Mouse (Mus musculus): ENCODE measurements at regions not wholly inside any gene's neighbourhood (a gene's known extent, or its start where the extent isn't known, plus 50 kb on each side); places are given as distances from the start of the nearest gene placed in this dataset.

DNA sequence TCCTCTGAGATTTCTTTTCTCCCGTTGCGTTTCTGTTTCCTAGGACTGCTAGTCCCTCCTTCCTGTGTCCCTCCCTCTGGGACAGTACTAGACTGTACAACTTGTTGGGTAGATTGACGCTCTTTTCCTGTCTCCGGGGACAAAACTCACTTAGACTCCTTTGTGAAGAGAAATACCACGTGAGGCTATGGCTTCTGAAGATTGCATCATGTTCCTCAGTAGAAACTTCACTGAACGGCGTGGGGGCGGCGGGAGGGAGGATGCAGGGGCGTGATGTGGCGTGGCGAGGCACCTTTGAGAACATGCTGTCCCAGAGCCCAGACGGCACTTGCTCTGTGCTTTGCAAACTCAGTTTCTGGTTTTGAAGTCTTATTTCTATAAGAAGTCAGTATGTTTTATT is 78.5 kb downstream of the Spata18 start:
- peak; percentile 37 for DNase-seq

DNA sequence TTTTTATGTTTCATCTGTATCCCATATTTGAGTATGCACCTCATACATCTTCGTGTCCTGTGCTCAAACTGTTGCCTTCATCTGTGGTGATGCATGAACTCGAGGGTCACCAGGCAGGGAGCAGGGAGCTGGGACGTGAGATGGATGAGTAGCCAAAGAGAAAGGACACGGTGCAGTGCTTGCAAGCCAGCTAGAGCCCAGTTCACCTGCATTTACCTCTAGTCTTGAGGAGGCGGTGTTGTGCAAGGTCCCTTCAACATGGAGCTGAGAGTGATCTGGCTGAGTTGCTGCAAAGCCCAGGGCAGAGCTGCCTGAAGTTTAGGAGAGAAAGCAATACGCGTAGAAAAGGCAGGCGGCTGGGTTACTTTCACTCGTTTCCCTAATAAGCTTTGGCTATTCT is 80.2 kb downstream of the Spata18 start:
- no peak for DNase-seq

DNA sequence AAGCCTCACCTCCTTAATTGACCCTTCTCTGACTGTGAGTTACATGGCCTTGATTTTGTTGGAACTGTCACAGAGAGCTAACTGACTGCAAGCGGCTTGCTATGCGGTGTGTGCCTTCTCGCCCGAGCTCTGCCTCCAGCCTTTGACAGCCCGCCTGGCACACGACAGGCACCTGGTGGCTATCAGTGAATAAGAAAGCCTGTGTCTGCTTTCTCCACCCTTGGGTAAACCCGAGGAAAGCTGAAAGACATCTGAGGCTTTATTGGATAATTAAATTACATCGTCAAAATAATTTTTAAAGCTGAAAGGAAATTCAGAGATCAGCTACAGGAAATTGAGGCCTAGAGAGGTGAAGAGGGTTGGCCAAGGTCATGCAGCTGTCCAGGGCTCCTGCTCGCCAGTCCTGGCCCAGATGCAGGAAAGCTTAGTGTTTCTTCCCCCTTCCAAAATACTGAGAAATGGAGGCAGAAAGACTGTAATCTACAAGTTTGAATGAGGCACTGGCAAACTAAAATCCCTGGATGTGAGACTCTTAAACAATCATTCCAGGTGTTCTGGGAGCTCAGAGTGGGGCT is 80.9 kb downstream of the Spata18 start:
- DNase-seq, result no peak

GRCm38 (mm10) chr5:73740766-73741165 is 89.6 kb downstream of the Spata18 start:
- no peak for DNase-seq

- DNase-seq, result no peak
Measured at GRCm38 (mm10) chr5:73741441-73741840, 90.3 kb downstream of the Spata18 start.

GRCm38 (mm10) chr5:73743953-73744352 is 92.8 kb downstream of the Spata18 start:
- no peak for DNase-seq

- no peak for DNase-seq
Measured at GRCm38 (mm10) chr5:73749791-73750190, 98.6 kb downstream of the Spata18 start.

DNA sequence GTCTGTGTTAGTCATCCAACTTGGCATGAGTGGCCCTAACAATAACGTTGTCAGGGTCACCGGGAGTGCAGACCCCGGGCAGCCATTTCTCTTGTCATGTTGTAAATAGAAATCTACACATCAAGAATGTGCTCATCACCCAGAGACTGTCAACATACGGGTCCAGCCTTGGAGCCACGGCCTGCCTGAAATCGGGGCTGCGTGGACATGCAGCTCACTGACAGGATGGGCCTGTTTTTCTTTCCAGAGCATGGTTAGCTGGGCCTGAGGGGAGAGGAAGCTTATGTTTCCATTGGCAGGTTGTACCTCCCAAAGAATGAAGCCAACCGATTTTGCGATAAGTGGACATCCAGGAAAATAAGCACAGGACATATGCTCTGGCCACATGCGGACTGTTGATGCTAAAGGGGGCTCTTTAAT is 101.1 kb downstream of the Spata18 start:
- peak; percentile 23 for DNase-seq

DNA sequence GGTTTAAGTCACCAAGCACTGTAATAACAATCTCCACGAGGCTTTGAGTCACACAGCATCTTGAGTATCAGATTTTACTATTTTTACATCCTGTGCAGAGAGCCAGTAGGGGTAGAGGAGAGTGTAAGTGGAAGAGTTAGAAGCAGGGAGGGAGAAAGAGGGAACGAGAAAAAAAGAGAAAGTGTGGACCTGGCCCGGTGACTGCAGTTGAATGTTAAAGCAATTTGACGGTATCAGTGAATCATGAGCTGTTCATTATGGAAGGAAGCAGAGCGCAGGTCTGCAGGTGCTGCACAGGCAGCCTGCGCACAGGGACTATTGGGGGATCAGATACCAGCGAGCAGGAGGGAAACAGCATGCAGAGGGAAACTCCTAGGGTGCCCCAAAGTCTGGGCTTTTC is 102.6 kb downstream of the Spata18 start:
- DNase-seq, result no peak

DNA sequence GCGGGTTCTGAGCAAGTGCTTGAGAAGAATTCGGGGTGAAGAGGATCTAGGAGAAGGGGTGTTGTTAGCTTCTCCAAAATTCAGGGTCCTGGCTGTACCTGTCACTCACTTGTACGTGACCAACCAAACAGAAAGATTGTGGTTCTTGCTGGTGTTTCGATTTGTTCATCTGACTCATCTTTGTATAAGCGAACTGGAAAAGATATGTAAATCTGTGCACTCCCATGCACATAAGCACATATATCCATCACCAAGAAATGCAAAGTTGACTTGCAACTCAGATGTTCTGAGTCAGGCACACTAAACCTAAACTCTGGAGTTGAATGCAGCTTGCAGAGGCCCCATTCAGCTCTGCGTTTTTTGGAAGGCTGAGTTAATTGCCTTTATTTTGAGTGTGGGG is 107.4 kb downstream of the Spata18 start:
- no peak for DNase-seq

DNA sequence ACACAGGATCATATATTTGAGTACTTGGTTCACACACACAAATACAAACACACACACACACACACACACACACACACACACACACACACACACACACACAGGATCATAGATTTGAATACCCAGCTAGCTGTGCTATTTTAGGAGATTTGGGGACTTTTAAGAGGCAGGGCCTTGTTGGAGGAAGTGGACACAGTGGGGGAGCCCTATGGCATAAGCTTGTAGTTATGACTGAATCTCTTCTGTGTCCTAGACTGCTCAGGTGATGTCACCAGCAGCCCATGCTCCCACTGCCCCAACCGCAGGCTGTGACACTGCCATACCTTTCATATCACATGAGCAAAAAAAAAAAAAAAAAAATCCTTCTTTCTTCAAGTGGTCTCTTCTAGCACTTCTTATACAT is 110.1 kb downstream of the Spata18 start:
- no peak for DNase-seq

- DNase-seq, result peak; percentile 72
Measured at GRCm38 (mm10) chr5:73761709-73762108, 110.5 kb downstream of the Spata18 start.

GRCm38 (mm10) chr5:73764226-73764625 is 113.0 kb downstream of the Spata18 start:
- no peak for DNase-seq

- no peak for DNase-seq
Measured at GRCm38 (mm10) chr5:73765466-73765865, 114.3 kb downstream of the Spata18 start.

DNA sequence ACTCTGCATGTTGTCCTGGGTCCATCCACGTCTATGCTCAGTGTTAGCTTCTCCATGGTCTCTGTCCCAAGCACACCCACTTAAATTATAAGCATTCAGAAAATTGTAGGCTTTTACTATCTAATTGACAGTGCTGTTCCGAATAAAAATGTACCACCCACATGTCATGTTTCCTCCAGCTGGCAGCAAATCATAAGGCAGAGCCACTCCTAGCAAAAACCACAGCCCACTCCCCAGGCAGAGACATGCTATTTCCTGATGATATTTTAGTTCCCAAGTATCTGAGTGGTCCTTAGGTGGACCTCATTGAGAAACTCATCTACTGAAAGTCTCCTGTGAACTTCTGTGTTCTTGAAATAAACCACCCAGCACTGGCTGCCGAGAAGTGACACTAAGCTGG is 117.1 kb downstream of the Spata18 start:
- DNase-seq, result no peak

DNA sequence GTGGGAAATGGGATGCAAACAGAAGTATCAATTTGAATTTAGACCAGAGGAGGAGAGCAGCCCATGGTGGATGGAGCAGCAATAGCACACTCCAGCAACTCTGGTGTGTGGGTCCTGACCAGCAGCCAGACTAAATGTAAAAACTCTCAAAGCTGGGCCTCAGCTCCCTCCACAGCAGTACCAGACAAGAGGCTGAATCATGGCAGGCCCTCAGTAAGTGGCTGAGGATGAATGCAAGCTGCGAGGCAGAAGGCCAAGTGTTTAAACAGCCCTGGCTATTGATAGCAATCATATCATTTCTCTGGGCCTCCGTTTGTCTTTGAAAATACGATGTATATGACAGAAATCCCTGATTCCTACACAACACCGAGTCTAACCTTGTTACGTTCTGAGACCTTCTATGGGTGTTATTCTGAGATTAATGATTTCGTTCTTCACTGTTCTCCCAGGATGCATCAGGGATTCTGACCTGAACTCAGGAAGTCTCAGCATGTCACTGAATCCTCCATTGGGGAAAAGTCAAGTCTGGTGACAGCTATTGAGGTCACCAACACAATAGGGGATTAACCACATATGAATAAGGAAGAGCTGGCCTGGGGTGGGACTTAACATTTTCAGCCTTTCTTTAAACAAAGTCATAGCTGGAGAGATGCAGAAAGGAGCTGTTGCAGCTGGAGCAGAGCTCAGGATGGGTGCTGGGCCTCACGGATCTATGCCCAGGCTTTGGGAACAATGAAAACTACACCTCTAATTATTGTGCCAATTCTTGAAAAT is 124.8 kb downstream of the Spata18 start:
- DNase-seq, result no peak

- peak; percentile 68 for DNase-seq
Measured at GRCm38 (mm10) chr5:73777282-73777921, 126.2 kb downstream of the Spata18 start.

- DNase-seq, result no peak
Measured at GRCm38 (mm10) chr5:73781190-73781940, 130.2 kb downstream of the Spata18 start.

DNA sequence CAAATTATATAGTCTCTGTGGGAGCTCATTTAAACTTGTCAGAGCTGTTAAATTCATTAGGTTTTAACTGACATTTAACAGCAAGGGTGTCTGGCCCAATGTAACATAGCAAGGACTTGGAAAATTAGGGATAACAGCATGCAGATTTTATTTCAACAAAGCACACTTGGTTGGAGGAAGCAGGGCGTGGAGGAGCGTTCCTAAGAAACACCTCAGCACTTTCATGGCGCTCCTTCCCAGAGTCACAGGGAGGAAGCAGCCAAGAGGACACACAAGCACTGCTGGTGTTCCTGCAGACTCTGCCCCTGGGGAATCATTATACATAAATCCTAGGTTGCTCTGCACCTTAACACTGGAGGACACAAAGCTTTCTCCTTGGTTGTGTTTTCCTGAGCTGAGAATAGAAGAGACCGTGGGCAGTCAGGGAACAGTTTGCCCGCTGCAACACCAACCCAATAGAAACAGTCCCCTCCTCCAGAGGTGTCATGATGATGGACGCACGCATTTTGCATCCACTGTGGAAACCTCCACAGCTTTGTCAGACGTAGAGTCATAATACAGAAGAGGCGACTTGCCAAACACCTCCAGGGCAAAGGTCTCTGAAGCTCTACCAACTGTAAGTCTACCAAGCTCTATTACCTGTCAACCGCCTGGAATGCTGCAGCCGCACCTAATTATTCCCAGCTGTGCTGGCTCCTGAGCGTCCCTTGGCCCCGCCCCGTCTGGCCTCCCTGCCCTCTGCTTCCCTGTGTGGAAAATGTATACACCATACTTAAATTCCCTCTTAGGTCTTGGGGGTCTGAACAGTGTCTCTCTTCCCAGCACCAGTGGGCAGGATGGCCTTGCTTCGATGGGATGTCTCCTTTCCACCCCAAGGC is 131.3 kb downstream of the Spata18 start:
- no peak for DNase-seq

- DNase-seq, result no peak
Measured at GRCm38 (mm10) chr5:73787275-73787674, 136.1 kb downstream of the Spata18 start.

DNA sequence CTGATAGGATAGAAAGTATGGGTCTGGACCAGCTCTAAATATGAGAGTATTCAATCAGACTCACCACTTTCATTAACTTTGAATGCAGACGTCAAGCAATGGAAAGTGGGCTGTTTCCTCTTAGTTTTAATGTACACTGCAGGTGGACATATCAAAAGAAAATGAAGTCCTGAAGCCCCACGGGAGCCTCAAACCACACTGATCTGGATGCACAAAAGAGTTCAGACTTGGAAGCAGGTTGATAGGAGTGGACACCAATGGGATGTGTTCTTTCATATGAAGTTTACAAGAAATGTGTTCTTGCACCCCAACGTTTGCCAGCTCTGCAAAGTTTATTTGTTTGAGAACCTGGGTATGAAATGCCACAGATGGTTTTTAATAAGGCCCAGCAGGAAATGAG is 141.0 kb downstream of the Spata18 start:
- DNase-seq, result no peak

DNA sequence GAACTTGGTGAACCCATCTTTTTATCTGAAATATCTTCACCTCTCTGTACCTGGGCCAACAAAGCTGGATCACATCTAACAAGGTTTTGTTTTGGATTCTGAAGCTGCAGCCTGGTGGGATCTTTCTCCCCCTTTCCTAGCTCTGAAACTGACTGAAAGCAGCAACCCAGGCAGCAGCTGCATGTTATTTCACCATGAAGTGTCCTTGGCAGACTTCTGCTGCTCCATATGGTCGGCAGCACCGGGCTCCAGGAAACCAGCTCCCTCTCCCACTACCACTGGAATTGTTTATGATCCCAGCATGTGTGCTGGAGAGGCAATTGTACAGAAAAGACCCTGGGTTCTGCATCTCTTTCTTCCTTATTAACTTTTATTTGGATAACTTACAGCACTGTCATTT is 145.0 kb downstream of the Spata18 start:
- peak; percentile 17 for DNase-seq
